Mouse (Mus musculus): ENCODE data around the gene Retreg2.
A peak's percentile ranks its signal among the peaks of the same experiment; 100 is the strongest.

Gene Retreg2

DNA sequence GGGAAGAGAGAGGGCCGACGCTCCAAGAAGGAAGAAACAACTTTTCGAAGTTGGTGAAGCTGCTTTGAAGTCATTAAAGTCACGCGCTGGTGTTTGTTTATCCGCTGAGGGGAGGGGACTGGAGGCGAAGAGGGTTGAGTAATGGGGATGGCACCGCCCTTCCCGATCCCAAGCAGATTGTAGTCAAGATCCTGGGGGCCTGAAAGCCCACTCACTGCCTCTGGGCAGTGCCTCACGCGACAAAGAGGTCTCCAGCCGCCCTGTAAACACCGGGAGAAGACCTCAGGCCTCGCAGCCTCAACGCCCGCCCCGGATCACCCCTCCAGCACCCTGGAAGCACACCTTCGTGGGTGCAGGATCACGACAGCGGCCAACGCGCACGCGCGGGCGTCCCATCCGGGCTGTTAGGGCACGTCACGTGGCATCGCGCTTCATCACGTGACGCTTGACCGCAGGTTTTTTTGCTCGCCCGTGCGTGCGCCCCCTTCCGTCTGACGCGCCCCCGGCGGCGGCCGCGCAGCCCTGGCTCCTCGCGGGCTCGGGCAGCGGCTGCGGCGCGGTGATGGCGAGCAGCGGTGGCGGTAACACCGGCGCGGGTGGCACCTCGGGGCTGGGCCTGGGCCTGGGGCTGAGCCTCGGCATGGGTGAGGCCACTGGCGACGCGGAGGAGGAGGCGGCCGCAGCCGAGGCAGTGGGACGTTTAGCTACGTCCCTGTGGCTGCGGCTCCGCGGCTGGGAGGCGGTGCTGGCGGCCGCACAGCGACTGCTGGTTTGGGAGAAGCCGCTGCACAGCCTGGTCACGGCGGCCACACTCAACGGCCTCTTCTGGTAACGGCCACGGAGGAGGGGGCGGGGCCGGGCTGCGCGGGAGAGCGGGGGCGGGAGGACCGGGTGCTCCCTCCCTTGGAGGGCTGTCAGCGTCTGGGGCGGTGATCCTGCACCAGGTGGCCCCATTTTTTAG is at the start of gene Retreg2, which contains the start of gene Cnppd1:
TSS of gene Retreg2 (plus strand) at position 478 of the 961 bp plus-strand sequence.
TSS of gene Cnppd1 (minus strand) at position 411 of the 961 bp plus-strand sequence.
- peak; percentile 97 for DNase-seq (ENCODE audit: low spot score)

- DNase-seq (ENCODE audit: low spot score): no peak
These were observed 20.4 kb upstream of the Retreg2 start for GRCm38 (mm10) chr1:75122211-75122610.

DNA sequence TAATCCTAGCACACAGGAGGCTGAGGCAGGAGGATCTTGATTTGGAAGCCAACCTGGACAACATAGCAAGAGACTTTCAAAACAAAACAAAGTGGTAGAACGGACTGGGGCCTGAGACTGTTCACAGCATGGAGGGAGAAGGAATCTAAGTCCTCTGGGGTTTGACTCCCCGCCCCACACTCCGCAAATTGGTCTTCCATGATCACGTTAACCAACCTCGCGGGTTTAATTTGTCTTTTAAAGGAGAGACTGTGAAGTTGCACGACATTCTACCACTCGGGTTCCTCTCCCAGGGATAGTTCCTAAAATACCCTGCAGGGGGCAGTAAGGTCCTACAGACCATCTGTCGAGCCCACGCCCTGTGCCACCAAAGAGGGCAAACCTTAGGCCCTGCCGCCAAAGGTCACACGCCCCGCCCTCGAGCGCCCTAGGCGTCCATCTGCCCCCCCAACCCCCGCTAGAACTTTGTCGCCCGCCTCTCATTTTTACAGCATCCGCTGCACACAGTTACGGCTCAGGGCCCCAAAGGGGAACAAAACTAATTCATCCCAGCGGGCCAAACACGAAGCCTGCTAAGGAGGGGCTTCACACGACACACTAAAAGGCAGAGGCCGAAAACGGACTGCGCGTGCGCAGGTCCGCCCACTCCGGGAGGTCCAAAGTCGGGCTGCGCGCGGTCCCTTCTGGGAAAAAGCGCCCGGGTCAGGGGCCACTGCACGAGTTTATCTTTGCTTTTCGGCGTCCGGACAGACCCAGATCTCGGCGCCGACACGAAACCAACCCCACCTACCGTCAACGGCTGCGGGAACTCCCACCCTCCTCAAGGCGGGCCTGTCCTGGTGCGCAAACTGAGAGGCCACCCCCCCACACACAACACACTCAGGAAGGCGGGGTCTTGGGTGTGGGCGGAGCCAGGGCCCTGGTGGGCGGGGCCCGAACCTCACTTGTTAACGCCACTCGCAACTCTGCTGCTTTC is 17.9 kb upstream of the Retreg2 start, which contains the start of gene Nhej1:
TSS of gene Nhej1 (minus strand) at position 855 of the 976 bp plus-strand sequence.
- peak; percentile 98 for DNase-seq (ENCODE audit: low spot score)

- no peak for DNase-seq (ENCODE audit: low spot score)
These were observed 17.2 kb upstream of the Retreg2 start for GRCm38 (mm10) chr1:75125418-75125817.

DNA sequence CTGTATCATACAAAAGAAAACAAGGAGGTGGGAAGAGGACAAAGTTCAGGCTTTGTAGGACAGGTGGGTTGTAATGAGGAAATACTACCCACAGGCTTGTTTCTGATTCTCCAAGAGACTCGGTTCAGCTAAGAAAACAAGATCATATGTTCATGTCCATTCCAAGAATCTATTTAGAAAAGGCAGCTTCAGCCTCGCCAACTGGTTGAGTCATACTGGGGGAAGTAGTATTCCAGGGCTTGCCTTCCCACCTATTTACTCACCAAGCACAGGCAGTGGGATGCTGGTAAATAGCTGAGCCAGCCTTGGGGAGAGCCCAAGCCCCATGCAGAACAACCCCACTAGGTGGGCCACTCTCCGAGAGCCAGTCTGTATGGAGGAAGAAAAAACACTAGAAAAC is 13.9 kb upstream of the Retreg2 start:
- DNase-seq (ENCODE audit: low spot score): peak; percentile 38

DNA sequence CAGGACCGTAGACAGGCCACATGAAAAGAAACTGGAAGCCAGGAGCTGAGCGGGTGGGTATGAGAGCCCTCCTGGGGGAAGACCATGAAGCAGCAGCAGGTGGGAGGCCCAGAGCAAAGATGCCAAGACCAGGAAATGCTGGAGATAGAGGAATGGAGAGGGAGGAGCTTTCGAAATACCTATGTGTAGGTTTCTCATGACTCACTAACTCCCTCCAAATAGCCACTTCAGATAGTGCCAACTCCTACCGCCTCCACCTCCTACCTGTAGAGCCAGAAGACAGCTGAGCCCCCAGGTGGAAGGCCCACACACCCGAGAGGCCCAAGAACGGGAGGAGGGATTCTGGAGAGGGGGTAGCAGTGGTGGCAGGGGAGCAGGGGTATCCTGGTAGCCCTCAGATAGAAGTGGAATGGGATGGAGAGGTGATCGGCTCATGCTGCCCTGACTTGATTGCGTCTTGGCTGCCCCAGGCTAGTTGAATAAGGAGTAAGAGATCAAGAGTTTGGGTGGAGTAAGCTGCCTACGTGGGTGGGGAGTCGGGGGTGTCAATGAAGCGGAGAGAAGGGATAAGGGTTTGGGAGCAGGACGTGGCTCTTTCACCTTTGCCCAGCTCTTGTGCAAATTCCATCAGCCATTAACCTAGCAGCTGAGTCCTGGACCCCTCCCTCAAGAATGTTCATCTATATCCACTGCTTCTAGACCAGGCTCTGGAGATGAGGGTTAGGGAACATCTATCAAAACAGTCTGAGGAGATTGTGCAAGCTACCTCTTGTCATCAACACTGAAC is 9.0 kb upstream of the Retreg2 start, which contains the start of gene Slc23a3:
TSS of gene Slc23a3 (minus strand) at position 470 of the 787 bp plus-strand sequence.
- DNase-seq (ENCODE audit: low spot score): no peak

DNA sequence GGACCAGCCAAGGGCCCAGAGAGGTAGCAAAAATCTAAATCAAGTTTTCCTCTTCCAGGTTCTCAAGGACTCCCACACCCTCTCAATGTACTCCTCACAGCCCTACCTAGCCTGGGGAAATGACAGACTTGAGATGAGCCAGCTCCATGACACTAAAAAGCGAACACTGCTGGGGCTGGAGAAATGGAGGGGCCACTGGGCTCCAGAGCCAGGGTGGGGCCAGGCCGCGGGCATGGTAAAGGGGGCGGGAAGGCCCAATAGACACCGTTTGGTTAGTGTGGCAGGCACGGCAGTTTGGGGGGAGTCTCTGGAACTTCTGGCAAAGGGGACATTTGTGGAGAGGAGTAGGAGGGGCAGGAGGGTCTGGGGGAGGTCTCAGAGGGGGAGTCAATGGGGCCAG is 6.3 kb upstream of the Retreg2 start:
- no peak for DNase-seq (ENCODE audit: low spot score)

DNA sequence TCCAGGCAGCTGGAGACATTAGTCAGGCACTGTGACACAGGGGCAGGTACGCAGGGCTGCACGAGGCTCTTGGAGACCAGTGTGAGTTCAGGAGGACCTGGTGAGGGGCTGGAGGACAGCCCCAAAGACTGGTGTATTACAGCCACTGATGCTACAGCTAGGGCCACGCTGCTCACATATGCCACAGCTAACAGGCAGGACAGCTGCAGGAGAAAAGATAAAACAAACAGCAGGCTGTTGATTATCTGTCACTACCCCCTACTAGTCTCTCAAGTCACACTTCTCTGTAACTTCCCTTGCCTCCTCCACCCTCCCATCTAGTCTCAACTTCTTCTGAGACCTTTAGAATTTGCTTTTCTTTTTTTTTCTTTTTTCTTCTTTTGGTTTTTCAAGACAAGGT is 5.8 kb upstream of the Retreg2 start:
- DNase-seq (ENCODE audit: low spot score): no peak

- no peak for DNase-seq (ENCODE audit: low spot score)
These were observed 4.1 kb upstream of the Retreg2 start for GRCm38 (mm10) chr1:75138448-75138847.

DNA sequence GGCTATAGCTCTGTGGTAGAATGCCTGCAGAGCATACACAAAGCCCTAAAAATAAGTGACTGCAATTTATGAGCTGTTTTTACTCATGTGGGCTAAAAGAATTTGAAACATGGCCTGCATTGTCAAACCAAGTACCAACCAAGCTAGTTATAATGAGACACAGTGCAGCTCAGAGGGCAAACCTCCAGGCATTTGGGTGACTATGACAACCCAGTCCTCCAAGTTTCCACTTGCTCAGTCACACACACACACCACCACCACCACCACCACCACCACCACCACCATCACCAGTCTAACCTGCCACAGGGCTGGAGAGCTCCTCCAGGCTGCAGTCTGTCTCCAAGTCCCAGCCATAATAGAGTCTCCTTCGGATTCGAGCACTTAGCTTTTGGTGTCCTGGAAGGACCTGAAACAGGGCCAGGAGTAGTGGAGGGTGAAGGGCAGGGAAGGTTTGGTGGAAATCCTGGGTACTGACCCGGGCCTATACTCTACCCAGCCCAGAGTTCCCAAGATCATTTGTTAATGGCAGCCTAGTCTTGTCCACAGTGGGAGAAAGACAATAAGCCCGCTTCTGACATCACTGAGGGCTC is 1.9 kb upstream of the Retreg2 start:
- peak; percentile 74 for DNase-seq (ENCODE audit: low spot score)

- peak; percentile 66 for DNase-seq (ENCODE audit: low spot score)
These were observed 940 bp upstream of the Retreg2 start for GRCm38 (mm10) chr1:75141486-75142190.

DNA sequence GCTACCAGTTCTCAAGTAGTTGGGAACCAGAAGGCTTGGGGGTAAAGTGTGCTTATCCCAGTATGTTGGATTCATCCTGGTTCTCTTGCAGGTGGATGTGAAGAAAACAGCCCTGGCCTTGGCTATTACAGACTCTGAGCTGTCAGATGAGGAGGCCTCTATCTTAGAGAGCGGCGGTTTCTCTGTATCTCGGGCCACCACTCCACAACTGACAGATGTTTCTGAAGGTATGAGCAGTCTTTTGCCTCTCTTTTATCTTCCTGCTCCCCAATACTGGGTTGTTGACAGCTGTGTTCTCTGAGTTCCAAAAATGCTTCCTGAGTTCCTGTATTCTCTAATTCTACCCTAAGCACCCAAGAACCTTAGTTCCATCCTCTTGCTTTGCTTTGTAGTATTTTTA is 3.0 kb downstream of the Retreg2 start:
- no peak for DNase-seq (ENCODE audit: low spot score)

DNA sequence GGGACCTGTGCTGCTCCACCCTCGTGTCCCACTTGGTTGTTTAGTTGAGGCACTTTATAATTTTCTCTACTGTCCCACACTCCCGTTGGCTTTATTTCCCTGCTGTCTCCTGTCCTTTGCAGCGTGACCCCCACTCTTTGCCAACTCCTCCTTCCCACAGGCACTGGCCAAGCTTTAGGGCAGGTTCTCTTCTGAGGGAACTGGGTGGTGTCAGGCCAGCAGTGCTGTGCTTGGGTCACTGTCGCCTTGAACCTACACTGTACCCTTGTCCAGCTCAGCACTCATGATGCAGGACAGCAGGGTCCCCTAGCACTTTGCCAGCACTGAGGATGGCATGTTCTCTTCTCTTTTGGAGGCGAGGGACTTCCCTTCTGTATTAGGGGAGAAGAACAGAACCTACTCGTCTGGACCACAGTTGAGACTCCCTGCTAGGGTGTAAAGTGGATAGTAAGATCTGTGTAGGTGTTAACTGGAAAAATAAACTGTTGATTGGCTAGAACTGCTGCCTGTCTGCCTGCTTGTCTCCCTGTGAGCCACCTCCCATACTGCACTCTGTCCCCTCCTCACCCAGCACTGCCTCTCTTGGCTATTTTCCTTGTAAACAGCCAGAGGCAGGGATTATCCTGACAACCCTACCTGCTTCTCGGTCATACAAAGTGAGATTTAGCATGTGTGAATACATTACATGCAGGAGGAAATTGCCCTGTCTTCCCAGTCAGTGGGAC is 5.0 kb downstream of the Retreg2 start:
- DNase-seq (ENCODE audit: low spot score): no peak

DNA sequence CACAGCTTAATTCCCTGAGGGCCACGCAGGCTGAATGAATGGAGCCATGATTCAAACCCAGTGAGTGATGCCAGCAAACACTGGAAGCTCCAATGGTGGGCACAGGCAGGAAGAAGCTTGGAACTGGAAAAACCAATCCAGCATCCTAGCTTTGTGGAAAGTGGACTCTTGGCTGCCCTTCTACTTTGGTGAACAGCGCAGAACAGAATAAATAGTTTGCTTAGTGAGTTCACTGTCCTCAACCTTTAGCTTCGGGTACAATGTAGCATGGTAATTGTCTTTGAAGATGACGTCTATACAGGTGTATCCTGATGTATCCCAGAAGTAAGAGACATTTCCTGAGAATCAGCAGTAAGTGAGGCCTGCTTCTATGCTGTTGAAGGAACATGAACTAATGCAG is 6.1 kb downstream of the Retreg2 start:
- no peak for DNase-seq (ENCODE audit: low spot score)

DNA sequence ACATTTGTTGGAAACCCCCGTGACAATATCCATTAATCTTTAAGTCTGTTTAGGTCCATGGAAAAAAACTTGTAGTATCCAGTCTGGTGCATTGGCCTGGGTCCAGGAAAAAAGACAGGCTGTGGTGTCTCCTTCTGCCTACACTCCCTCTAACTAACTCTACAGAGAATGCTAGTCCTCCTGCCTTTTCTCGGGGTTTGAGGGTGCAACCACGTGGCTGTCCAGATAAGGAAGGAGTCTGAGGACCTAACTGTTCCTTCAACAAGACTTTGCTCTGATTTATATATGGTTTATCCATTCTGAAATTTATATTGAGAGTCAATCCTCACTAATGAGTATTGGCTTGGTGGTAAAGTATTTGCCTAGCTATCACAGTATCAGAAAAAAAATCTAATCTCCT is 13.3 kb downstream of the Retreg2 start:
- no peak for DNase-seq (ENCODE audit: low spot score)

GRCm38 (mm10) chr1:75158990-75159389 is 16.4 kb downstream of the Retreg2 start:
- no peak for DNase-seq (ENCODE audit: low spot score)

- DNase-seq (ENCODE audit: low spot score): no peak
These were observed 17.1 kb downstream of the Retreg2 start for GRCm38 (mm10) chr1:75159540-75160255.

DNA sequence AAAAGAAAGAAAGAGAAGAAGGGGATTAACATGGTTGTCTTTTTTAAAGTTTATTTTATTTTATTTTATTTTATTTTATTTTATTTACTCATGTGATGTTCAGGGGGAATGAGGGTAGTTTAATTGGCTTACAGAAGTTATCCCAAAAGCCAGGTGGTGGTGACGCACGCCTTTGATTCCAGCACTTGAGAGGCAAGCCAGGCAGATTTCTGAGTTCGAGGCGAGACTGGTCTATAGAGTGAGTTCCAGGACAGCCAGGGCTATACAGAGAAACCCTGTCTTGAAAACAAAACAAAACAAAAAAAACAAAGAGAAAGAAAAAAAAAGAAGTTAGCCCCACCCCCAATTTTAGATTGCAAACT is 17.7 kb downstream of the Retreg2 start:
- DNase-seq (ENCODE audit: low spot score): no peak

DNA sequence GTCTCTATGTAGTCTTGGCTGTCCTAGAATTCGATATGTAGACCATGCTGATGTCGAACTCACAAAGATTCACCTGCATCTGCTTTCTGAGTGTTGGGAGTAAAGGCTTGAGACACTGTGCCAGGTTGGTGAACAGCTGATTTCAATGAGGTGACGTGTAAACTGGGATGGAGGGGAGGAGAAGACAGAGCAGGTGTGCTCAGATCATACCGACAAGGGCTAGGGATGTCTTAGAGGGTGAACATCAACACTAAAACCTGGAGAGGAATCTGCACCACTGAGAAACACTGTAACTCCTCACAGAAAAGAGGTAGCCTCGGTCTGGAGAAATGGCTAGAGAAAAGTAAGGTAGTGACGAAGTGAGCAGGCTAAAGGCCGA is 25.5 kb downstream of the Retreg2 start:
- no peak for DNase-seq (ENCODE audit: low spot score)
